Mouse (Mus musculus): ENCODE measurements around the gene Golga4. TPM values are rescaled to one million over a fixed set of nuclear protein-coding genes. Genes with fewer than 3 reads are reported as not detected.

Golga4 gene
- 21.8 and 25.2 TPM in 2 replicates for total RNA-seq (2015; ENCODE audit: low replicate concordance)
- 38.1 and 42.6 TPM in 2 replicates for total RNA-seq (2017; ENCODE audit: low replicate concordance)

- peak; percentile 71 for ATAC-seq (replicated peaks; ENCODE audit: low FRiP score, poor library complexity, severe bottlenecking)
Observed at GRCm38 (mm10) chr9:118506020-118506403, at the start of gene Golga4. Gene Golga4, plus strand, starts transcription at chr9:118506267.

- no peak for ATAC-seq (replicated peaks; ENCODE audit: low FRiP score, poor library complexity, severe bottlenecking)
Observed at GRCm38 (mm10) chr9:118456405-118456804, 49.7 kb upstream of the Golga4 start.

- ATAC-seq (replicated peaks; ENCODE audit: low FRiP score, poor library complexity, severe bottlenecking), result no peak
Observed at GRCm38 (mm10) chr9:118458039-118458438, 48.0 kb upstream of the Golga4 start.

- ATAC-seq (replicated peaks; ENCODE audit: low FRiP score, poor library complexity, severe bottlenecking), result no peak
Observed at GRCm38 (mm10) chr9:118464031-118464430, 42.0 kb upstream of the Golga4 start.

- no peak for ATAC-seq (replicated peaks; ENCODE audit: low FRiP score, poor library complexity, severe bottlenecking)
Observed at GRCm38 (mm10) chr9:118468301-118468700, 37.8 kb upstream of the Golga4 start.

DNA sequence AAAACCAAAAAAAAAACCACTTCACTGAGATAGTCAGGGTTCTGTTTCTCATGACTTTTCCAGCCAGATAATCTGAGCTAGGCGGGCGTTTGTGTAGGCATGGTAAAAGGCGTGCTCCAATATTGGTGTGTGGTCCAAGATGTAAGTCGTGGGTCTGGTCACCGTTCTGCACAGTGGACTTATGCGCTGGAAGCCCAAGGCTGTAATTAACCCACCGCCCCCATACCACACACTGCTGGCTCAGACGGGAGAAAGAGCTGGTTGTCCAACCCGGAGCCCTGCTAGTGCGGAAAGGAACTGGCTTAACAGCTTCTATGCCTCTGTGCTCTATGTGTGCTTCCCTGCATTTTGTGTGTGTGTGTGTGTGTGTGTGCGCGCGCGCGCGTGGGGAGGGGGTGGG, 36.8 kb upstream of the Golga4 start:
- ATAC-seq (replicated peaks; ENCODE audit: low FRiP score, poor library complexity, severe bottlenecking), result no peak

DNA sequence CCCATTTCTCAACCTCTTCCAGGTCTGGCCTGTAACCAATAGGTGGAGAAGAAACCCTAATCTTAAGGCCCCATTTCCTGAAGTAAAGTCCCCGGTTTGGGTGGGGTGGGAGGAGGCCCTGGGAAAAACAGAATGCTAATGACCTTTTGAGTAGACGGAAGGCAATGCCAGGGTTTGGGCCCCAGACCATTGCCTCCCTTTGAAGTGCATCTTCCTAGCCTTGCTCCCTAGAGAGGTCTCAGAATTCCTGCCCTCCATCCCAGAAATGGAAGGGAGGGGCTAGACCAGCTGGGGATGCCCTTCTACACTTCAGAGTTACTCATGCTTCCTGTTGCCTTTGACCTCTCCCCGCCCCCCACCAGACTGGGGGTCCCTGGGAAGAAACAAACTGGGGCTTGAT, 34.8 kb upstream of the Golga4 start:
- ATAC-seq (replicated peaks; ENCODE audit: low FRiP score, poor library complexity, severe bottlenecking), result no peak

GRCm38 (mm10) chr9:118476211-118476765, 29.8 kb upstream of the Golga4 start:
- ATAC-seq (replicated peaks; ENCODE audit: low FRiP score, poor library complexity, severe bottlenecking), result no peak

GRCm38 (mm10) chr9:118476766-118477271, 29.2 kb upstream of the Golga4 start:
- no peak for ATAC-seq (replicated peaks; ENCODE audit: low FRiP score, poor library complexity, severe bottlenecking)

- no peak for ATAC-seq (replicated peaks; ENCODE audit: low FRiP score, poor library complexity, severe bottlenecking)
Observed at GRCm38 (mm10) chr9:118477281-118477931, 28.7 kb upstream of the Golga4 start.

DNA sequence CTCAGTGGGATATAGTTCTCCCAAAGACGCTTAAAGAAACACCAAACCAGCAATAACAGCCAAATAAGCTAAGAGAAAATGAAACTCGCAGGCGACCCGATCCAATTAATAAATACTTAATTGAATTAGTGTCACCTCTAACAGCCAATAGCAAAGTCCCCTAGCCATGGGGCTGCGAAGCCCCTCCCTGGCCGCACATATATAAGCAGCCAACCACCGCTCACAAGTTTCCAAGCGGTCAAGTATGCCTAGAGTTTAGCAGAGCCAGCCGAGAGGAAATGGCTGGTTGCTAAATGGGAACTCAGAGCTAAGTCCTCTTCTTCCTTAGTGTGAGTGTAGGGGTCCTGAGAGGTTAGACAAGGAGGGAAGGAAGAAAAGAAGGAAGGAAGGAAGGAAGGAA, 28.1 kb upstream of the Golga4 start, which contains the start of gene Eomes:
Eomes (plus strand) TSS at position 252 of the 400 bp plus-strand sequence.
- no peak for ATAC-seq (replicated peaks; ENCODE audit: low FRiP score, poor library complexity, severe bottlenecking)

DNA sequence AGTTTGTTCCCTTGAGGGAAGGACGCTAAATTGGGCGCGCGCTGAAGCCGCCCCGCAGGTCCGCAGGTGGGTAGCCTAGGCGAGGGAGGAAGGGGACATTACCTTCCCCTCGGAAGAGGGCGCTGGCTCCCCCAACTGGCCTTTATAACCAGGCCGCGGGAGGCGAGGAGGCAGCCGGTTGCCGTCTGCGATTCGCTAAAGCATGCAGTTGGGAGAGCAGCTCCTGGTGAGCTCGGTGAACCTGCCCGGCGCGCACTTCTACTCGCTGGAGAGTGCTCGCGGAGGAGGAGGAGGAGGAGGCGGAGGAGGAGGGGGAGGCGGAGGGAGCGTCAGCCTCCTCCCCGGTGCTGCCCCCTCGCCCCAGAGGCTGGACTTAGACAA, 27.6 kb upstream of the Golga4 start:
- ATAC-seq (replicated peaks; ENCODE audit: low FRiP score, poor library complexity, severe bottlenecking), result no peak

GRCm38 (mm10) chr9:118478839-118479507, 27.1 kb upstream of the Golga4 start:
- no peak for ATAC-seq (replicated peaks; ENCODE audit: low FRiP score, poor library complexity, severe bottlenecking)

GRCm38 (mm10) chr9:118479508-118480291, 26.4 kb upstream of the Golga4 start:
- ATAC-seq (replicated peaks; ENCODE audit: low FRiP score, poor library complexity, severe bottlenecking), result no peak

GRCm38 (mm10) chr9:118480292-118480690, 25.8 kb upstream of the Golga4 start:
- ATAC-seq (replicated peaks; ENCODE audit: low FRiP score, poor library complexity, severe bottlenecking), result no peak

GRCm38 (mm10) chr9:118482210-118482609, 23.9 kb upstream of the Golga4 start:
- no peak for ATAC-seq (replicated peaks; ENCODE audit: low FRiP score, poor library complexity, severe bottlenecking)

DNA sequence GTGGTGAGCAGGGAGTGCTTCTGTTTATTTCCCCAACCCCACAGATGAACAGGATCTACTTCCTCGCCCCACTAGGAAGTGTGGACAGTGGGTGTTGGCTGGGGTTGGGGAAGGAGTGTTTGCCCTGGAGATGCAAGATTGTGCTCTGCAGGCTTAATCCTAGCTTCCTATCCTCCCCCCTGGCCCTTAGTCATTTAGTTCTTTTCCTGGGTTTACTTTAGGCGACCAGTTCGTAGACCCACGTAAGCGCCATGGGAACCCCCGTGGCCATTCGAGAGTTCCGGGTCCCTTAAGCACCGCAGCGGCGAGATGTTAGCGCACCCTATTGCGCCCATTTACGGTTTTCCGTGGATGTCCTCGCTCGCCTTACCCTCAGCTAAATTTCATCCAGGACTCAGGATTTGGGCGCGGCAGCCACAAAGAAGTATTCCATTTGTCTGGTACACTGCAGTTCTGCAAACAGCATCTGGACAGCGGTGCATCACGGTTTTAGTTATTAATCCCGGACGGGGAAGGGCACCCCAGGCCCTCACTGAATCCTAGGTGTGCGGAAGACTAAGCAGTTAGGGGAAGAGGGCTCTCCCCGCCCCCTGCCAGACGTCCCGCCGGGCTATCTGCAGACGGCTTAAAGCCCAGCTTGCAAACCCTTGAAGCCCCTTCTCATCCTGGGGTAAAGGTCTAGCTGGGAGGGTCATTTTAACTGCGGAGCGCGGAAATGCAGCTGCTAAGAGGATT, 19.5 kb upstream of the Golga4 start:
- no peak for ATAC-seq (replicated peaks; ENCODE audit: low FRiP score, poor library complexity, severe bottlenecking)

GRCm38 (mm10) chr9:118487096-118487395, 19.0 kb upstream of the Golga4 start:
- ATAC-seq (replicated peaks; ENCODE audit: low FRiP score, poor library complexity, severe bottlenecking), result no peak

DNA sequence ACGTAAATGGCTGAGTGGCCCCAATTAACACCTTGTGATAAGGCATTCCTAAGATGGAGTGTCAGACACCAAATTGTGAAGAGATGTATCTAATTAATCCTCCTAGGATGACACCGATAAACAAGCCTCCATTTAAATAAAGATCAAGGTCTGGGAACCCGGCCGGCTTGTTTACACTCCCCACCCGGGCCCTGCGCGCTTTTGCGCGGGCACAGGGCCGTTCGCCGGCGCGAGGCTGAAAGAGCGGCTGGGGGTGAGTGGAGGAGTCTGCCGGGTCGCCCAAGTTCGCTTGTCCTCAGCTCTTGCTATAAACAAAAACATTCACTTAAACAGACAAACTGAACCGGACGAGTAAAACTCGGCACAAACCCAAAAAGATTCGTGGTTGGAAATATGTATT, 18.4 kb upstream of the Golga4 start:
- no peak for ATAC-seq (replicated peaks; ENCODE audit: low FRiP score, poor library complexity, severe bottlenecking)

Measured in erythroid progenitor cell, adult 5-6 weeks (primary cell).